Mouse (Mus musculus) hindbrain, postnatal 0 days (tissue): ENCODE results near the gene Zfp706. TPM values are rescaled to one million over a fixed set of nuclear protein-coding genes. Genes with fewer than 3 reads are reported as not detected.

Experiments used
- ATAC-seq: fragments of 200-750 bp; cut with Nextera tagmentation; 2 replicates; pipeline ENCODE4 v1.8.0; 2017; ENCODE audit warnings: mild to moderate bottlenecking, moderate TSS enrichment, moderate library complexity
- DNase-seq: peaks from one replicate; pipeline ENCODE4 v3.0.0-alpha.2; 2015; ENCODE audit warnings: low spot score
- H3K27ac ChIP-seq: fragments of 300-500 bp; sonication (generic); 2 replicates; pipeline ENCODE4 v1.5.1; 2014; ENCODE audit warnings: mild to moderate bottlenecking
- H3K27me3 ChIP-seq: fragments of 300-500 bp; sonication (generic); 2 replicates; pipeline ENCODE4 v1.6.1; 2014; ENCODE audit warnings: low read length, mixed read lengths; ENCODE audit not compliant: insufficient read depth
- H3K36me3 ChIP-seq: fragments of 300-500 bp; sonication (generic); 2 replicates; pipeline ENCODE4 v1.6.1; 2014; ENCODE audit warnings: low read length, mixed read lengths; ENCODE audit not compliant: insufficient read depth
- H3K4me1 ChIP-seq: fragments of 300-500 bp; sonication (generic); 2 replicates; pipeline ENCODE4 v1.6.1; 2014; ENCODE audit warnings: antibody characterized with exemption, low read length, mixed read lengths; ENCODE audit not compliant: insufficient read depth
- H3K4me2 ChIP-seq: fragments of 300-500 bp; sonication (generic); 2 replicates; pipeline ENCODE4 v1.6.1; 2014; ENCODE audit warnings: low read depth, mild to moderate bottlenecking, low read length, moderate library complexity, mixed read lengths
- H3K4me3 ChIP-seq: fragments of 300-500 bp; sonication (generic); 2 replicates; pipeline ENCODE4 v1.5.1; 2014; ENCODE audit warnings: low read length
- H3K9ac ChIP-seq: fragments of 300-500 bp; sonication (generic); replicated peaks from 2 replicates; pipeline ENCODE4 v1.6.1; 2014; ENCODE audit warnings: mild to moderate bottlenecking, low read length, moderate library complexity, mixed read lengths
- H3K9me3 ChIP-seq: fragments of 300-500 bp; sonication (generic); 2 replicates; pipeline ENCODE4 v1.6.1; 2016; ENCODE audit warnings: low read length, mixed read lengths
- CTCF ChIP-seq: IDR thresholded peaks from 2 replicates; pipeline ENCODE4 v1.5.1; 2016; ENCODE audit warnings: antibody characterized with exemption, control low read depth, low read depth
- WGBS: fragments of 180-500 bp; shearing (Covaris S2); extraction: QIAGEN DNeasy Blood & Tissue Kit; methylation state at CpG from one replicate; pipeline ENCODE4 v1.1.7; 2014; 5-methylcytosine and 5-hydroxymethylcytosine counted together
- polyA plus RNA-seq: library from polyadenylated mRNA; unstranded; fragments of >200 nt; fragmentation: Nextera tagmentation; extraction: Ambion mirVana; gene quantifications from 2 replicates; pipeline ENCODE4 v1.2.1, GENCODE M21; 2015
- total RNA-seq: library from RNA; depleted of rRNA; stranded (reverse); fragments of >200 nt; gene quantifications from 2 replicates; pipeline ENCODE4 v1.2.3, GENCODE M21; 2014

Gene Zfp706
- total and polyA plus RNA-seq, 2 experiments from 2014 or later, result 61.8 to 463 TPM

DNA sequence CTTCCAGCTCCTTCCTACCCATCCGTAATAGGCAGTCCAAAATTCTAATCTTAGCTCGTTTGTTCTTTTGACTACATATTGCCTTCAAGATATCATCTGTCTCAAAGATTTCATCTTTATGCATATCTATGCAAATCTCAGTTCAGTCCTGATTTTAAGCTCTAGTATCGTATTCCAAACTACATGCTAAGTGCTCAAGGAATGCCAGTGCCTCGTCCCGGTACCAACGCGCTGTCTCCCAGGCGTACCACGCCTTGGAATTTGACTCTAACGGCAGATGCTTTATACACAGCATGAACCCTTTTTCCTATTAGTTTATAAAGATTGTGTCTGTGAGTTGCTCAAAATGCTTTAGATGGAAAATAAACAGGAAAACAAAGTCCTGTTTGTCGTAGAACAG lies 17.7 kb downstream of the Zfp706 start:
- no peaks in the 10 kb centered on the region for H3K36me3 ChIP-seq
- no peak for TF ChIP-seq CTCF
- no peak for ATAC-seq
- H3K4me1 ChIP-seq, result no peaks in the 10 kb centered on the region
- no peak overlapping the region for H3K4me3 ChIP-seq
- no peak overlapping the region for H3K9ac ChIP-seq
- H3K27me3 ChIP-seq, result no peaks in the 10 kb centered on the region
- H3K4me2 ChIP-seq, result no peak overlapping the region
- WGBS, result 72% methylated on average over 11 of the region's 11 CpGs
- no peak for DNase-seq
- H3K9me3 ChIP-seq, result no peaks in the 10 kb centered on the region
- no peak overlapping the region for H3K27ac ChIP-seq

DNA sequence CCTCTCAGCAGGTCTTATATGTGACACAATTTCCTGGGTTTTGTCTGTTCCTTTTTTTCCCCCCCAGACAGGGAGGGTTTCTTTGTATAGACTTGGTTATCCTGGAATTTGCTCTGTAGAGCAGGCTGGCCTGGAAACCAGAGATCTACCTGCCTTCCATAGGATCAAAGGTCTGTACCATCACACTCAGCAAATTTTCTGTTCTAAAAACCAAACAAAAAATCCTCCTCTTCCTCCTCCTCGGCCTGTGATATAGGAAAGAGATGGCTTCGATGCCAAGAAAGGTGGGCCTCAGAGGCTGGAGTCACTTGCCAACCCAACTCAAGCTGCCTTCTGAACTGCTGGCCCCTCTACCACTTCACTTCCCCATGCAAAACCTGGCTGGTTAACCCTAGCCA lies 18.9 kb downstream of the Zfp706 start:
- H3K4me2 ChIP-seq, result no peak overlapping the region
- no peaks in the 10 kb centered on the region for H3K27me3 ChIP-seq
- H3K4me1 ChIP-seq, result no peaks in the 10 kb centered on the region
- H3K9ac ChIP-seq, result no peak overlapping the region
- DNase-seq, result no peak
- H3K36me3 ChIP-seq, result no peaks in the 10 kb centered on the region
- TF ChIP-seq CTCF, result no peak
- no peak for ATAC-seq
- H3K4me3 ChIP-seq, result no peak overlapping the region
- no peaks in the 10 kb centered on the region for H3K9me3 ChIP-seq
- no peak overlapping the region for H3K27ac ChIP-seq
- 86% methylated on average over 2 of the region's 2 CpGs for WGBS

DNA sequence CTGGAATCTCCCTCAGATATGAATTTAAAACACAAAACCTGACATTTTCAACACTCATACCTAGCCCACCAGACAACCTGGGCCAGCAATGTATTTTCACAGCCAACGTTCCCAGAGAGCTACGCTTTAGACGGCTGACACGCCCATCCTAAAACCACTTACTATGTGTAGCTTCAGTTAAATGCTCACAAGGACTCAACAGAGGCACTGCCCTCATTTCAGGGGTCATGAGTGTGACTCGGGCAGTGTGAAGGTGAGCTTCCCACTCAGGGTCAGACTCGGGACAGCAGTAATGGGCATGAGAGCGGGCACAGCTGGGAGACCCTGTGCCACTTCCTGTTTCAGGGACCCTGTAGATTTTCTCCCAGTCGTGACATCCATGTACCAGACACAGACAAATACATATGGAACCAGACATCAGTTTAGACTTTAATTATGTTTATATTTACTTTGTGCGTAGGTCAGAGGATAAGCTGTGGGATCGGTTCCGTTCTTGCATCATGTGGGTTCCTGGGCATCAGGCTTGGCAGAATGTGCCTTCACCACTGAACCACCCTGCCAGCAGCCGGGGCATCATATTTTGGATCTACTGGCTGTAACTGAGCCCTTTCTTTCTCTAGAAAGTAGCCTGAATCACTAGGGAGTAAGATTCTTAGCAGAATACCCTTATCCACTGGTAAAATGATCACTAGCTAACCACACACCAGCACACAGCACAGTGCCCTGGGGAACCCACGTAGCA lies 19.4 kb downstream of the Zfp706 start:
- H3K9me3 ChIP-seq, result no peaks in the 10 kb centered on the region
- no peak overlapping the region for H3K27ac ChIP-seq
- no peak overlapping the region for H3K9ac ChIP-seq
- no peaks in the 10 kb centered on the region for H3K4me1 ChIP-seq
- no peak overlapping the region for H3K4me3 ChIP-seq
- no peaks in the 10 kb centered on the region for H3K27me3 ChIP-seq
- no peak overlapping the region for H3K4me2 ChIP-seq
- no peak for DNase-seq
- no peaks in the 10 kb centered on the region for H3K36me3 ChIP-seq
- 87% methylated on average over 13 of the region's 13 CpGs for WGBS
- ATAC-seq, result no peak
- no peak for TF ChIP-seq CTCF

DNA sequence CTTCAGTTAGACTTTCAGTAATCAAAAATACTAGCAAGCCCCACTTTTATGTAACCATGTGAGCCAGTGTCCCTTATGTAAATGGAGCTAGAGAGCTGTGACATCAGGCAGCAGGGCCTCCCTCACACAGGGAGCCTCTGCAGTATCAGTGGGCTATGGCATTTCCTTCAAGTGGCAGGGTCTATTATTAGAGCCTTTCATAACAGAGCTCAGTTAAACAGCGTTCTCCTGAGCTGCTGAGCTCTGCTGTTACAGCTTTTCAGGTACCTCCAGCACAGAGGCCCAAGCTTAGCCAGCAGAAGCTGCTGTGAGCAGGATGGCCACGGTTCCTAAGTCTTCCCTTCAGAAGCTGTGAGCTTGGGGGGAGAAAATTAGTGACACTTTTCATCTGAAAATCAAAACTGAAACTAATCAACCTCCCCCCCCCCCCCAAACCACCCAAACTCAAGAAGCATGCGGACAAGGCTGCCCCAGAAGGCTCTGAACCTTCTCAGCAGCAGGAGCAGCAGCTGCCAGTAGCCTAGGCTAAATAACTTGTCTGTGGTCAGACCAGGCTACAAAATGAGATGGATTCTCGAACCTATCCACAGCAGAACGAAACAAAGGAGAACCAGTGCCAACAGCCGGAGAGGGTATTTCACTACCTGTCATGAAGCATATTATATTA lies 20.2 kb downstream of the Zfp706 start:
- Histone ChIP-seq H3K4me2 (no peak overlapping the region), H3K36me3 (no peaks in the 10 kb centered on the region), H3K4me1 (no peaks in the 10 kb centered on the region), H3K27ac (peak overlapping the region; percentile 22; the same call in 1 of the 2 replicates), H3K27me3 (no peaks in the 10 kb centered on the region), H3K9me3 (no peaks in the 10 kb centered on the region), H3K9ac (no peak overlapping the region), H3K4me3 (no peak overlapping the region)
- ATAC-seq, result no peak
- no peak for DNase-seq
- TF ChIP-seq CTCF, result no peak
- WGBS, result 48% methylated on average over 6 of the region's 6 CpGs

DNA sequence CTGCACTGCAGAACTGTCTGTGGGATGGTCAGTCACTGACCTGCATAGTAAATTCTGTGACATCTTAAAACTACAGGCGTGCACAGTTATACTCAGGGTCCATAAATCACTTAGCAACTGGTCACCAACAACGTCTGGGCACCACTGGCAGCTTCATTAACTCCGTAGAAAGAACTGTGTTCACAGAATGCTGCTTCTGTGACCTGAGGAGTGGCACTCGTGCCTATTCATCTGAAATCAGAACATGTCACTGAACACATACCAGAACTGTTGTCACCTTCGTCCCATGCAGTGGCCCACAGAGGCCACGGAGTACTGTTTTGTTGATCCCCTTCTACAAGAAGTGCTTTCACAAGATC lies 22.0 kb downstream of the Zfp706 start:
- H3K27me3 ChIP-seq, result no peaks in the 10 kb centered on the region
- no peaks in the 10 kb centered on the region for H3K9me3 ChIP-seq
- H3K4me3 ChIP-seq, result no peak overlapping the region
- ATAC-seq (no peak), DNase-seq (no peak)
- H3K9ac ChIP-seq, result no peak overlapping the region
- 0 out of 2 replicates have a peak, but pooled peaks cover 4% of the 10 kb centered on the region for H3K4me1 ChIP-seq
- TF ChIP-seq CTCF, result no peak
- 59% methylated on average over 6 of the region's 6 CpGs for WGBS
- no peak overlapping the region for H3K4me2 ChIP-seq
- no peak overlapping the region; the same call in 1 of the 2 replicates for H3K27ac ChIP-seq
- no peaks in the 10 kb centered on the region for H3K36me3 ChIP-seq

DNA sequence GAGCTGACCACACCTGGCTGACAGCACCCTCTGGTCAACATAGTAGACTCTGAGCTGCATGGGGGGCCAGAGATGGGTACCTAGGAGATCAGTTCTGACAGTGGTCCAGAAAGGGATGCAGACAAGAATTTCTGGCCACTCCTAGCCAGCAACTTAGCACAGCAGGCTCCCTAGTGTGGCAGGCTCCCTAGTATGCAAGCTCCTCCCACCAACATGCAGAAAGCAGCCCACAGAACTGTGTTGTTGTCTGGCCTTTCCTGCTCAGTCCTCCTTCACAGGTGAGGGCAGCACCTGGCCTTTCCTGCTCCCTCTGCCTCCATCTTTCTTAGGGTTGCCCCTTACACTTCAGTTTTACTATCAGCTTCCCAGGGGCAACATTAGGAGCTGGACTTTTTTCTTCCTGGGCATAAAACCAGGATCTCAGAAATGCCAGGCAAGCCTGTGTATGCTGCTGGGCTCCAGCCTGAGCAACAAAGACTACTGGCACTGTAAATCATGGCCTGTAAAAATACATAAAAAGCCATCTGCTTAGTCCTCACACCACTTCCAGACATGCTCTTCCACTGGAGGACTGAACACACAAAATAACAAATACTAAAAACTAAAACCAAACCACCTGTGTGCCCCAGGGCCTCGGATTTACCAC lies 22.5 kb downstream of the Zfp706 start:
- no peak for TF ChIP-seq CTCF
- no peaks in the 10 kb centered on the region for H3K9me3 ChIP-seq
- no peak overlapping the region for H3K4me2 ChIP-seq
- ATAC-seq (no peak), DNase-seq (no peak)
- 0 out of 2 replicates have a peak, but pooled peaks cover 9% of the 10 kb centered on the region for H3K4me1 ChIP-seq
- WGBS, result 69% methylated on average over 1 of the region's 1 CpGs
- no peaks in the 10 kb centered on the region for H3K27me3 ChIP-seq
- H3K4me3 ChIP-seq, result no peak overlapping the region
- H3K9ac ChIP-seq, result no peak overlapping the region
- no peak overlapping the region; the same call in 1 of the 2 replicates for H3K27ac ChIP-seq
- no peaks in the 10 kb centered on the region for H3K36me3 ChIP-seq
